Mouse (Mus musculus) kidney, adult 2 months (tissue): Measurements from ENCODE around the gene Eri3.

Experiments
- CTCF ChIP-seq: fragments of 200-500 bp; conservative IDR thresholded peaks from 2 replicates; pipeline ENCODE4 v1.5.1; 2011; ENCODE audit warnings: low read depth, mild to moderate bottlenecking, control low read depth, low read length, moderate library complexity, mixed read lengths; ENCODE audit not compliant: insufficient read depth, insufficient read length
- POLR2A ChIP-seq: fragments of 200-500 bp; IDR thresholded peaks from one replicate; pipeline ENCODE4 v1.6.1; 2011; ENCODE audit warnings: low read depth, low read length, control low read depth

GRCm38 (mm10) chr4:117556372-117556771 is 6.2 kb downstream of the Eri3 start:
- TF ChIP-seq POLR2A, result no peak
- TF ChIP-seq CTCF, result no peak
